Mouse (Mus musculus) induced T-regulatory cell, adult 2 months (primary cell): ENCODE measurements around the gene Yipf1.
A peak's percentile ranks its signal among the peaks of the same experiment; 100 is the strongest.

Experiments used
- DNase-seq: peaks from one replicate; pipeline ENCODE4 v3.0.0-alpha.2; 2012; ENCODE audit warnings: low read depth

Gene Yipf1

DNA sequence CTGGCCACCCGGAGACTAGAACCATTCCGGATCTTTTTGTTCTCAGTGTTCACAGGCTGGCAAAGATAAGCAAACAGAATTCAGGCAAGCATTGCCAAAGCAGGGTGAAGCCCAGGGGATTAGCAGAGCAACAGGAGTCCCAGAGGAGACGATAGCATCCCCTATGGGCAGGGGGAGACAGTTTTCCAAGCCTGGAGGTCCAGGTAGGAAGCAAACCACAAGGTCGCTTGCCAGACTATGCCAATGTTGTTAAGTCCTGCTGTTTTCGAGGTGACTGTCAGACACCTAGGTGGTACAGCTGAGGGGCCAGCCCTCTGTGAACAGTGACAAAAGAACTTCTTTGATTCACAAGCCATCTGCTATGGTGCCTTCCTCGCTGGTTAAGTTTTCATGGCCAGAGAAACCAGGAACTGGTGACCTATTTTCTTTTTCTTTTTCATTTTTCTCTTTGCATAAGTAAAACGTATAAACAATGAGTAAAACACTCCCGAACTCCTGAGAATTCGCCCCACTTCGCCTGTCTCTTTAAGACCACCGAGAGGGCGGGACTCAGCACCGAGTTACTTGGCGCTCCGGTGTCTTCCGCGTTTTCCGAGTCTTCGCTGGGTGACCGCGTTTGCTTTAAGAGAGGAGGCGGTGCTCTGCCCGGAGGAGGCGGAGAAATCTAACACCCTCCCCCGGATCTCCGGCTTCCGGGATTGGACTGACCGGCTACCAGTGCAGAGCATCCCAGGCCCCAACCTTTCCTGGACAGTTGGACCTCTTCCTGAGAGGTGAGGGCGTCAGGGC is at the start of gene Yipf1:
TSS of gene Yipf1 (plus strand) at position 674 of the 789 bp plus-strand sequence.
- DNase-seq = peak; percentile 94

DNA sequence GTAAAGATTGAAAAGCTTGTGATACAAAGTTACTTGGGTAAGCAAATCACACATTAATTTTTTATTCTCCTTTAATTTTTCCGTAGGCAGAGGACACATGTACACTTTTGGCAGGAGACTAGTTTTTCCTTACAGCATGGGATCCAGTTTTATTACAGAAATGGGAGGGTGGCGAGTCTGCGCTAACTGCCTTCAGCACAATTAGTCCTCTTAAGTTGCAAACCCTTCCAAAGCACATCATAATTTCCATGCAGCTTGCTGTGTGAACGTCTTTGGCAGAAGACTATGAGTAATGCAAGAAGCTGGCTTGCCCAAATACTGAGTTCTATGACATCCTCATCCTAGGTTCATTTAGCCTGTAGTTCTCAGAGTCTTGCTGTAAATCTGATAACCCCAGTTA is 40.5 kb upstream of the Yipf1 start:
- DNase-seq = no peak

DNA sequence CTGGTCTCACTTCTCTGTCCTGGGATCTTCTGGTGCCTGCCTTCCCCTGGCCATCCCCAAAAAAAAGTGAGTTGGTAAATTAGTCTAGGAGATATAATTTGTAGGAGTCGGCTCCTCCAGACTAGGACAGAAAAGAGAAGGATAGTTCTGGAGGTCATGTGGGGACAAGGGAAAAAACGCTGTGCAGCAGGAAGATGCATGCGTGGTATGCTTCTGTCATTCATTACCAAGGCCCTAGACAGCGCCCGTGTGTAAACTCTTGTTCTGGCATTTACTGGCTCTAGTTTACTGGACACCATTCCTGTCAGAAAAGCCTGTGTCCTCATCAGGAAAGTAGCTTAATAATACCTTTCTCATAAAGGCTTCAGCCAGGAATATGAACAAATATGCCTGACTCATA is 39.7 kb upstream of the Yipf1 start:
- no peak for DNase-seq

DNA sequence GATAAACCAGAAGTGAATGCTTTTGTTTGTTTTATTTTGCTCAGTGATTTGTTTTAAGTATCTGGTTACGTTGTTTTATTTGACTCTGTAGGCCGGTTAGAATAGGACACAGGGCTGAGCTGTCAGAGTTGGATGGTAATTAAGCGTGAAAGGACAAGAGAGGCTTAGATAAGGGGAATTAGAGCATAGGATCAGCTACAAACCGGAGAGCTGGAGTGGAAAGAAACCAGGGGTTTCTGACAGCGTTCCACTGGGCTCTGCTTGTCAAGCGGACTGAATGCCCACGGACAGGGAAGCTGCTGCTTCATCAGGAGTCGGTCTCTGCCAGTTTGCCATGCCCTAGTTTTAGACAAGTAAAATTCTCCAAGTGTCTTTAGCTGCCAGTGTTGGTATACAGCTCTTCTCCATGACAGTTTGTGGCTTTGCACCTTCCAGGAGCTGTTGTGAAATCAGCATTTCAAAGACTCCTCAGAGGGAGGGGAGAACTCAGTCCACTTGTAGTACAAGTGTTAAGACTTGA is 35.9 kb upstream of the Yipf1 start:
- DNase-seq = no peak

DNA sequence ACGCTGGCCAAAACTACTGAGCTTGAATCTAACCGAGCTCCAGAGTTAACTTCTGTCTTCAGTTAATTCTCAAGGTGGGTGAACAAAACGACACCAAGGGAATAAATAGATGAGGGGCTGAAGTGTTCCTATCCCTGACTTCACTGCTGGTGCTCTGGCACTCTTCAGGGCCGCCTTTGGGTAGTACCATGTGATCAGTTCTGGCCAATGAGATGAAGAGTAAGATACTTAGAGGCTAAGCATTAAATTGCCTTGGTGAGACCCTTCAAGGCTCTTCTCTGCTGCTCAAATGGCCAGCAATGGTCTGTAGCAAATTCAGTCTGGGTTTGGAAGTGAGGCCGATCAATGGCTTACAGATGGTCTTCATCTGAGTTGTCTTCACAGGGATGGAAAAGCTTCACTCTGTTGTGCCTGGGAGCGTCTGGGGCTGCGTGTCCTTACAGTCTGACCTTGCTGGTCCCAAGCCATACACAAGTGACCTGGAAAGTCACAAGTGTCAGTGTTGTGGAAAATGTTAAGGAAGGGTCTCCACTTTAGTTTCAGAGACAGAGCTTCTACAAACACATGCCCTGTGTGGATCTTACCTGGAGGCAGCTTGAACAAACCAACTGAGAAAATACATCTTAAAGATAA is 33.2 kb upstream of the Yipf1 start:
- no peak for DNase-seq

DNA sequence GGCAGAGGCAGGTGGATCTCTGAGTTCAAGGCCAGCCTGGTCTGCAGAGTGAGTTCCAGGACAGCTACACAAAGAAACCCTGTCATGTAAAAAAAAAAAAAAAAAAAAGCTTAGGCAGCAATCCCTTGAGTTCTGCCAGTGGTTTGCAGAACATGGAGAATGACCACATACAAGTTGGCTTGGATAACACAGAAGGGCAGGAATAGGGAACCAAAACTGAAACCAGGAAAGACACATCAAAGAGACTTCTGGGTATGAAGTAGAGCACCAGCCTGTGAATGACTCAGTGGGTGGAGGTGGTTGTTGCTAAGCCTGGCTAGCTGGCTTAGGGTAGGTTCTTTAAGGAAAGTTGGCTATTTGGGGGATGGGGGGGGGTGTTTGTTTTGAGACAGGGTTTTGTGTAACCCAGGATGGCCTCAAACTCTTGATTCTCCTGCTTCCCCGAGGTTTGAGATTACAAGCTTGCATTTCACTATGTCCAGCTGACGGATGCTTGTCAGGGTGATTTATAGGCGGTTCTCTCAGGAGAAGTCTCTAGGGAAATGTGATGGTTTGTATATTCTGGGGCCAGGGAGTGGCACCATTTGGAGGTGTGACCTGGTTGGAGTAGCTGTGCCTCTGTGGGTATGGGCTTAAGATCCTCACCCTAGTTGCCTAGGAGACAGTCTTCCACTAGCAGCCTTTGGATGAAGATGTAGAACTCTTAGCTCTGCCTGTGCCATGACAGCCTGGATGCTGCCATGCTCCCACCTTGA is 28.5 kb upstream of the Yipf1 start:
- DNase-seq = no peak

- DNase-seq = no peak
Observed at GRCm38 (mm10) chr4:107286386-107286785, 27.8 kb upstream of the Yipf1 start.

- no peak for DNase-seq
Observed at GRCm38 (mm10) chr4:107287517-107287916, 26.6 kb upstream of the Yipf1 start.

DNA sequence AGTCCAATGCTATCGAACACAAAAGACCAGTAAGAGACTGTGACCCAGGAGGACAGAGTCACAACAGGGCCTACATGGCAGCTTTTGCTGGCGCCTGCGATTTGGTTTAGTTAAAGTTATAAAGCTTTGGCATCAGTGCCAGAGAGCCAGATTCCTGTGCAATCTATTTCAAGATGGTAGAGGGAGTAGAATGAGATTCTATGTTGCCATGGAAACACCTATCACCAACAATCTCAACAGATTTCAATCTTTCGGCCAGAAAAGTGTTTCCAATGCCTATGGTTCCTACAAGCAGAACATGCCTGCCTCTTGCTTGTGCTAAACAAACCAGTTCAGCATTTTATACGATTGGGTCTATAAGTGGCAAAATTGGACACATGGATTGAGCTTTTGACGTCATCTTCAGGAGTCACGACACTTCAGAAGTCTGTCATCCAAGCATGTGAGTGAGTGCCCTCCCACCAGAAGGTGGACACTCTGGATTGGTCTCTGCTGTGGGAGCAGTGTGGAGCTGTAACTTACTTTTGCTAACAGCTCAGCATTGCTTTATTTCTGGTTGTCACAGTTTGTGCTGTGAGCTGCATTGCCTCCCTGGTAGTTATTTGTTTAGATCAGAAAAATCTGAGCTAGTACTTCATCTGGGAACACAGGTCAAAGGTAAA is 22.4 kb upstream of the Yipf1 start:
- DNase-seq = no peak

DNA sequence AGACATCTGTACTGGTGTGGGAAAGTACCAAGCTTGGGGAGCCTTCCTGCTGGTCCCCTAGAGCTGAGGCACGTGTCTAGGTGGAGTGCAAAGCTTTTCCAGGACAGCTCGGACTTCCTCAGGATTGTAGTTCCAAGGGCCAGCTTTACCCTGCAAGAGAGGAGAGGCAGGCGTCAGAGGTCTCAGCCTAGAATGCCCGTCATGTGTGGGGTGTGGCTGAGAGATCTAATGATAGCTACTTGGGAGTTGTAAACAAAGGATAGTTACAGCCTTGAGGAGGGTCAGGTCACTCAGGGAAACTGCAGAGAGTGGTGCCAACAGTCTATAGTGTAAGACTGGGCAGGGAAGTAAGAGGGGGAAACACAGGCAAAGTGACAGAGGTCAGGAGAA is 21.9 kb upstream of the Yipf1 start:
- DNase-seq = no peak

GRCm38 (mm10) chr4:107298071-107298606 is 16.0 kb upstream of the Yipf1 start:
- DNase-seq = no peak

DNA sequence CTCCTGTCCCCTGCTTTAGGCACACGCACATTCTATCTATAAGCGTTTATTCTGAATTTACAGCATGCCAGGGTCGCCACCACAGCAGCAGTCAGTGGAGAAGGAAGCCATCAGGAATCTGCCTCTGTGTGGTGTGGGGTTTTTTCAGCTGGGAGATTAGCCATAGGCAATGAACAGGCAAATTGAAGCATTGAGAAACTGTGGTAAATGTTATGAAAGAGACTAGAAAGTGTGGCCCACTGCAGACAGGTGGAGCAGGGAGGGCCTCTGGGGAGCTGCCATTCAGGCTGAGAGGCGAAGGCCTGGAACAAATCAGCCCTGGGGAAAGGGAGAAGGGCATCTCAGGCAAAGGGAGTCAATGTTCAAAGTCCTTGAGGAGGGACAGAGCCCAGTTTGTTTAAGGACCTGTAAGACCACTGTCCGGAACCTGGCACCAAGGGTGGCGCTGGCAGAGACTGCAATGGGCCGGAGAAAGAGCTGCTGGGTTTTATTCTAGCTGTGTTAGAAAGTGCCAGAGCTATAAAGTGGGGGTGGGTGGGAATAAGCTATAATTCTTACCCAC is 14.3 kb upstream of the Yipf1 start:
- DNase-seq = no peak

DNA sequence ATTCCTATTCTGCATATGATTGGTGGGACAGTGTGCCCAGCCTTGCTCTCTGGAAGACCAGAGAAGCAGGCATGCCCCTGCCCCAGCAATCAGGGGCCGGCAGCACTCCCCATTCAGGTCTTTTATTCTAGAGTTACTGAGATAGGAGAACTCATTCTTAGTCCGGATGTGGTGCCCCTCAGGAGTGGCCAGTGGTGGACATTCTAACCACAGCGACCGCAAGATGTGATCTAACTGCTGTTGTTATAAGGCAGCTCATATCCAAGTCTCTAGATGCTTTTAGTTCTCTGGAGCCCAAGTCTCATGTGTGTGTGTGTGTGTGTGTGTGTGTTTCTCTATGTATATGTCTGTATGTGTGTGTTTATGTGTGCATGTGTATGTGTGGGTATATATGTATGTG is 13.8 kb upstream of the Yipf1 start:
- DNase-seq = no peak

GRCm38 (mm10) chr4:107300902-107301555 is 13.1 kb upstream of the Yipf1 start:
- no peak for DNase-seq

GRCm38 (mm10) chr4:107302221-107302620 is 11.9 kb upstream of the Yipf1 start:
- DNase-seq = no peak

GRCm38 (mm10) chr4:107302832-107303231 is 11.3 kb upstream of the Yipf1 start:
- no peak for DNase-seq

DNA sequence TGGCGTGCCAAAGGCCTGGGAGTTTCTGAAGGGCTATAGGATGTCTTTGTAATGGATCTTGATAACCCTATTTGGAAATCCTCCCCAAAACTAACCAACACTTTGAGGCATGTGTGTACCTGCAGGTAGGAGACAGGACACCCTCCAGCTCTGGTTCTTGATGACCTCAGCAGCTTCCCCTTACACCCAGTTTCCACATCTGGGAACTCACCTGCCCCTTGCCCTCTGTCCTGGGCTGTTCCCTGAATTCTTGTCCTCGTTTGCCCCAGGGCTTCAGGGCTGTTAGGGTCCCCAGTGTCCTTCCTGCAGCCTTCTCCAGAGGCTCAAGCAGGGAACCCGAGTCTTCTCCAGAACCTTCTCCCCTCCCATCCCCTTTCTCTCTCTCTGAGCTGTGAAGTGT is 10.6 kb upstream of the Yipf1 start:
- no peak for DNase-seq

DNA sequence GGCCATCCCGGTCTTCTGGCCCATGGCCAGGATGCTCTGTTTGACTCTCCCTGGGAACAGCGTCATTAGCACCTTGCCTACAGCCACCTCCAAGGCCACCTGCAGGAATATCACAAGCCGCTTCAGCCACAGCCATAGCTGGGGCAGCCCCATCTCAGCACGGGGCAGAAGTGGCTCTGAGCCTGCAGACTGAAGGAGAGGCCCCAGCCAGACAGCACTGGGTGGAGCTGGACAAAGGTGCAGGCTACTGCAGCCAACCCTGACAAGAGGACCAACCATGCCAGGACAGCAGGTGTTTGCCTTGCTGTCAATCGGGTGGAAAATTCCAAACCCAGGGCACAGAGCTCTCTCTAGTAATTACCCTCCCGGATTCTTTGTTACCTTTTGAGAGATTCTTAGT is 7.2 kb upstream of the Yipf1 start, which contains the start of gene Dio1:
TSS of gene Dio1 (minus strand) at position 204 of the 400 bp plus-strand sequence.
- DNase-seq = no peak

DNA sequence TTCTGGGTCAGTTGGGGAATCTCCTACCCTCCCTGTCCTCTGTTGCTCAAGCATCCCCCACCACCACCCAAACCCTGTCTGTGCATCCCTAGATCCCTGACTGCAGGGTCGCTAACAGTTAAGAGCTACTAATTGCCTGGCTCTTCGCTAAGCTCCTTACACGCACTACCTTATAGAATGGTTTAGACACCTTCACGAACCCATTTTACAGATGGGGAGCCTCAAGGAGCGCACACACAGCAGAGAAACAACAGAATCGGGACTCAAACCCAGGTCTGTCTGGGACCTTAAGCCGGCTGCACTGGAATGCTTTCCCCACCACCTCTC is 279 bp downstream of the Yipf1 start:
- no peak for DNase-seq

DNA sequence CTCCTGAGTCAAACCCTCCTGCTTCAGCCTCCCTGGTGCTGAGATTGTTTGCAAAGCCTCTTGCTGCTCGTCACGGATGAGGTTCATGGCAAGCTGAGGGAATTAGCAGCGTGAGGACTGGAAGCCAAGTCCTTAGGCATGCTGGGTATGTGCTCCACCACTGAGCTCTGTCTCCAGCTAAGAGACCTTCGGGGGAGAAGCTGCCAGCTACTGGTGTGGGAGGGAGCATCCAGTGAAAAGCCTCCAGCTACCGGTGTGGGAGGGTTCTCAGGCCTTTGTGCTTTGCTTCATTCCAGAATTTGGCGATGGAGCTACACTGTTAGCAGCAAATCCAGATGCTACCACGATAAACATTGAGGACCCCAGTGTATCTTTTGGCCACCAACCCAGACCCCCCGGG is 4.5 kb downstream of the Yipf1 start:
- no peak for DNase-seq

GRCm38 (mm10) chr4:107321041-107321440 is 6.9 kb downstream of the Yipf1 start:
- no peak for DNase-seq
